Mouse (Mus musculus): ENCODE data around the gene Taok2. TPM values are rescaled to one million over a fixed set of nuclear protein-coding genes. Genes with fewer than 3 reads are reported as not detected.

Gene Taok2
- polyA plus RNA-seq, 1 experiment from 2014 or later = 29.1 TPM

DNA sequence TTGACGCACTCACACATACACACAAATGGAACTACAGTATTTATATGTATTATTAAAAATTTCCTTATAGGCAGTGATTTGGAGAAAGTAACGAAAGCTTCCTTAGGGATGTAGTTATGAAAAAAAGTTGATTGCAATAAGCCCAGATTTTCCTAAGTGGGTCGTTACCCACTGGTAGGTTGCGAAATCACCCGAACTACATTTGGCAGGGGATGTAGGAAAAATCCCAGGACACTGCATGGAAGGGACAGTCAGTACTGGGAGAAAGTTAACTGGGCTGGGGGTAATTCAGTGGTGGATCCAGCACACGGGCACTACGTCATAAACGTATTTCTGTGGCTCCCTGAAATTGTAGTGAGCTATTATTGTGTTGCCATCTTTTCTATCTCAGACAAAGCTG, 68.0 kb downstream of the Taok2 start:
- 81% methylated on average over 8 of the region's 8 CpGs for WGBS
- Histone ChIP-seq H3K4me1 (ENCODE audit: control insufficient read depth, insufficient read depth, low read length) (no peaks in the 10 kb centered on the region), H3K4me3 (ENCODE audit: low read depth, low read length) (no peak overlapping the region), H3K27me3 (replicated peaks; ENCODE audit: control insufficient read depth, insufficient read depth, low read length) (no peaks in the 10 kb centered on the region), H3K36me3 (ENCODE audit: control insufficient read depth, insufficient read depth, low read length) (no peaks in the 10 kb centered on the region), H3K9ac (ENCODE audit: low read depth, low read length) (no peak overlapping the region), H3K4me2 (ENCODE audit: low read depth, low read length) (no peak overlapping the region), H3K27ac (replicated peaks; ENCODE audit: low read depth, low read length) (no peak overlapping the region), H3K9me3 (ENCODE audit: control insufficient read depth, low read length) (no peaks in the 10 kb centered on the region)
- no peak for DNase-seq (ENCODE audit: low spot score)
- no peak for ATAC-seq (ENCODE audit: low read depth)

- Histone ChIP-seq H3K27me3 (replicated peaks; ENCODE audit: control insufficient read depth, insufficient read depth, low read length) (no peaks in the 10 kb centered on the region), H3K4me2 (ENCODE audit: low read depth, low read length) (no peak overlapping the region), H3K9me3 (ENCODE audit: control insufficient read depth, low read length) (no peaks in the 10 kb centered on the region), H3K4me1 (ENCODE audit: control insufficient read depth, insufficient read depth, low read length) (no peaks in the 10 kb centered on the region), H3K9ac (ENCODE audit: low read depth, low read length) (no peak overlapping the region), H3K4me3 (ENCODE audit: low read depth, low read length) (no peak overlapping the region), H3K27ac (replicated peaks; ENCODE audit: low read depth, low read length) (no peak overlapping the region), H3K36me3 (ENCODE audit: control insufficient read depth, insufficient read depth, low read length) (no peaks in the 10 kb centered on the region)
- no peak for DNase-seq (ENCODE audit: low spot score)
- 65% methylated on average over 8 of the region's 8 CpGs for WGBS
- no peak for ATAC-seq (ENCODE audit: low read depth)
These were observed 68.7 kb downstream of the Taok2 start for GRCm38 (mm10) chr7:126815726-126816222.

Other genes starting within 250 kb of the Taok2 start
- gene Sgf29, start 235.4 kb downstream of the Taok2 start, polyA plus RNA-seq (2014; fragmentation: Nextera tagmentation; extraction: Ambion mirVana) = 40.8 and 45.4 TPM in 2 replicates
- gene Sult1a1, start 208.3 kb downstream of the Taok2 start, polyA plus RNA-seq (2014; fragmentation: Nextera tagmentation; extraction: Ambion mirVana) = 13.5 and 17.9 TPM in 2 replicates
- gene Bola2, start 189.3 kb downstream of the Taok2 start, polyA plus RNA-seq (2014; fragmentation: Nextera tagmentation; extraction: Ambion mirVana) = 108 and 130 TPM in 2 replicates
- gene Slx1b, start 188.9 kb downstream of the Taok2 start, polyA plus RNA-seq (2014; fragmentation: Nextera tagmentation; extraction: Ambion mirVana) = 5.3 and 6.4 TPM in 2 replicates
- gene Coro1a, start 176.9 kb downstream of the Taok2 start, polyA plus RNA-seq (2014; fragmentation: Nextera tagmentation; extraction: Ambion mirVana) = 44.9 and 45.2 TPM in 2 replicates
- 61.9 and 62.3 TPM in 2 replicates for gene Mapk3, start 125.1 kb downstream of the Taok2 start, polyA plus RNA-seq (2014; fragmentation: Nextera tagmentation; extraction: Ambion mirVana)
- gene Gdpd3, start 118.4 kb downstream of the Taok2 start, polyA plus RNA-seq (2014; fragmentation: Nextera tagmentation; extraction: Ambion mirVana) = 2.1 and 5.1 TPM in 2 replicates
- gene Ypel3, start 107.7 kb downstream of the Taok2 start, polyA plus RNA-seq (2014; fragmentation: Nextera tagmentation; extraction: Ambion mirVana) = 117 and 123 TPM in 2 replicates
- 0.24 and 0.35 TPM in 2 replicates for gene Tbx6, start 103.2 kb downstream of the Taok2 start, polyA plus RNA-seq (2014; fragmentation: Nextera tagmentation; extraction: Ambion mirVana)
- gene Ppp4c, start 92.2 kb downstream of the Taok2 start, polyA plus RNA-seq (2014; fragmentation: Nextera tagmentation; extraction: Ambion mirVana) = 214 and 256 TPM in 2 replicates
- gene Fam57b, start 87.0 kb downstream of the Taok2 start, polyA plus RNA-seq (2014; fragmentation: Nextera tagmentation; extraction: Ambion mirVana) = 1.1 and 1.9 TPM in 2 replicates
- gene 4930451I11Rik, start 53.1 kb downstream of the Taok2 start, polyA plus RNA-seq (2014; fragmentation: Nextera tagmentation; extraction: Ambion mirVana) = not detected in 2 replicates
- gene Doc2a, start 37.3 kb downstream of the Taok2 start, polyA plus RNA-seq (2014; fragmentation: Nextera tagmentation; extraction: Ambion mirVana) = 1.7 and 2.0 TPM in 2 replicates
- gene Hirip3, start 22.7 kb downstream of the Taok2 start, polyA plus RNA-seq (2014; fragmentation: Nextera tagmentation; extraction: Ambion mirVana) = 13.2 and 14.8 TPM in 2 replicates
- gene Ino80e, start 22.3 kb downstream of the Taok2 start, polyA plus RNA-seq (2014; fragmentation: Nextera tagmentation; extraction: Ambion mirVana) = 75.0 and 86.1 TPM in 2 replicates
- 30.2 and 33.2 TPM in 2 replicates for gene Tmem219, start 38.2 kb upstream of the Taok2 start, polyA plus RNA-seq (2014; fragmentation: Nextera tagmentation; extraction: Ambion mirVana)
- gene Kctd13, start 44.2 kb upstream of the Taok2 start, polyA plus RNA-seq (2014; fragmentation: Nextera tagmentation; extraction: Ambion mirVana) = 13.7 and 16.8 TPM in 2 replicates
- gene Asphd1, start 64.9 kb upstream of the Taok2 start, polyA plus RNA-seq (2014; fragmentation: Nextera tagmentation; extraction: Ambion mirVana) = 0.29 and 0.61 TPM in 2 replicates
- gene Sez6l2, start 65.9 kb upstream of the Taok2 start, polyA plus RNA-seq (2014; fragmentation: Nextera tagmentation; extraction: Ambion mirVana) = 1.6 and 2.1 TPM in 2 replicates
- 88.0 and 98.2 TPM in 2 replicates for gene Cdipt, start 91.2 kb upstream of the Taok2 start, polyA plus RNA-seq (2014; fragmentation: Nextera tagmentation; extraction: Ambion mirVana)
- gene Cdiptos, start 91.4 kb upstream of the Taok2 start, polyA plus RNA-seq (2014; fragmentation: Nextera tagmentation; extraction: Ambion mirVana) = 1.3 and 1.8 TPM in 2 replicates
- gene Mvp, start 129.9 kb upstream of the Taok2 start, polyA plus RNA-seq (2014; fragmentation: Nextera tagmentation; extraction: Ambion mirVana) = 9.5 and 9.9 TPM in 2 replicates
- gene Pagr1b, start 131.8 kb upstream of the Taok2 start, polyA plus RNA-seq (2014; fragmentation: Nextera tagmentation; extraction: Ambion mirVana) = 0.39 TPM in 1 of 2 replicates, not detected in the other
- gene Pagr1a, start 132.6 kb upstream of the Taok2 start, polyA plus RNA-seq (2014; fragmentation: Nextera tagmentation; extraction: Ambion mirVana) = 12.8 and 30.5 TPM in 2 replicates
- 53.5 and 66.6 TPM in 2 replicates for gene Gm42742, start 136.4 kb upstream of the Taok2 start, polyA plus RNA-seq (2014; fragmentation: Nextera tagmentation; extraction: Ambion mirVana)
- gene Prrt2, start 136.5 kb upstream of the Taok2 start, polyA plus RNA-seq (2014; fragmentation: Nextera tagmentation; extraction: Ambion mirVana) = 19.5 and 21.6 TPM in 2 replicates
- 57.3 TPM in 2 replicates for gene Maz, start 142.3 kb upstream of the Taok2 start, polyA plus RNA-seq (2014; fragmentation: Nextera tagmentation; extraction: Ambion mirVana)
- gene Kif22, start 157.8 kb upstream of the Taok2 start, polyA plus RNA-seq (2014; fragmentation: Nextera tagmentation; extraction: Ambion mirVana) = 74.9 and 96.4 TPM in 2 replicates
- gene Zg16, start 202.6 kb upstream of the Taok2 start, polyA plus RNA-seq (2014; fragmentation: Nextera tagmentation; extraction: Ambion mirVana) = not detected in 2 replicates
- 3.8 and 4.5 TPM in 2 replicates for gene AI467606, start 206.7 kb upstream of the Taok2 start, polyA plus RNA-seq (2014; fragmentation: Nextera tagmentation; extraction: Ambion mirVana)
- gene Qprt, start 237.5 kb upstream of the Taok2 start, polyA plus RNA-seq (2014; fragmentation: Nextera tagmentation; extraction: Ambion mirVana) = 4.8 and 6.8 TPM in 2 replicates

Data from embryonic facial prominence, embryonic 14.5 days (tissue).